Mouse (Mus musculus): ENCODE data around the gene Mindy3.

DNA sequence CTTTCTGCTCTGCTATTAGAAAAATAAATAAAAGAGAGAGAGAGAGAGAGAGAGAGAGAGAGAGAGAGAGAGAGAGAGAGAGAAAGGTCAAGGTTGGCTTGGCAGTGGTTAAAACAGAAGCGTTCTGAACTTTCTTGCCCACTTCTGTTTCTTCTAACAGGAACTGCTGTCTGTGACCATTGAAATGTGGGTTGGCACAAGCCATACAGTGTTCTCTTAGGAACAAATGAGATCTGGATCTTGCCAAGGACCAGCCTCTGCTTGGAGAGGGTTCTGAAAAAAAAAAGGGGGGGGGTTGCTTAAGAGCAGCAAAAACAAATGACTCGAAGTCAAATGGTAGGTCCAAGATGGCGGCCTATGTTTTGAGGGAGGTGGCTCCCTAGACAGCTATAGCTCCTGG lies 100.6 kb downstream of the Mindy3 start:
- TF ChIP-seq POLR2A (IDR thresholded peaks at IDR 0.05; ENCODE audit: low read depth, low read length) (no peak), CTCF (conservative IDR thresholded peaks at IDR 0.05; ENCODE audit: insufficient read depth, insufficient read length, low read depth, low read length) (no peak)

Data from kidney, adult 2 months (tissue).